Mouse (Mus musculus) intestine, embryonic 16.5 days (tissue): ENCODE measurements around the gene Pltp. TPM values are rescaled to one million over a fixed set of nuclear protein-coding genes. Genes with fewer than 3 reads are reported as not detected.
A peak's percentile ranks its signal among the peaks of the same experiment; 100 is the strongest.

ENCODE experiments used
- ATAC-seq: fragments of 200-750 bp; cut with Nextera tagmentation; 2 replicates; pipeline ENCODE4 v1.8.0; 2017; ENCODE audit warnings: moderate TSS enrichment, moderate library complexity
- H3K27ac ChIP-seq: fragments of 300-500 bp; sonication (generic); 2 replicates; pipeline ENCODE4 v1.5.1; 2014; ENCODE audit warnings: mild to moderate bottlenecking, low read length
- H3K27me3 ChIP-seq: fragments of 300-500 bp; sonication (generic); replicated peaks from 2 replicates; pipeline ENCODE4 v1.6.1; 2014; ENCODE audit warnings: low read length, control low read depth, mixed read lengths; ENCODE audit not compliant: control insufficient read depth, insufficient read depth
- H3K36me3 ChIP-seq: fragments of 300-500 bp; sonication (generic); 2 replicates; pipeline ENCODE4 v1.6.1; 2014; ENCODE audit warnings: low read length, control low read depth; ENCODE audit not compliant: control insufficient read depth, insufficient read depth
- H3K4me1 ChIP-seq: fragments of 300-500 bp; sonication (generic); 2 replicates; pipeline ENCODE4 v1.6.1; 2014; ENCODE audit warnings: low read length, control low read depth, mixed read lengths; ENCODE audit not compliant: control insufficient read depth, insufficient read depth
- H3K4me2 ChIP-seq: fragments of 300-500 bp; sonication (generic); 2 replicates; pipeline ENCODE4 v1.6.1; 2014; ENCODE audit warnings: low read depth, low read length, control low read depth
- H3K4me3 ChIP-seq: fragments of 300-500 bp; sonication (generic); 2 replicates; pipeline ENCODE4 v1.5.1; 2014; ENCODE audit warnings: mild to moderate bottlenecking, low read length
- H3K9ac ChIP-seq: fragments of 300-500 bp; sonication (generic); 2 replicates; pipeline ENCODE4 v1.6.1; 2014; ENCODE audit warnings: low read depth, low read length
- H3K9me3 ChIP-seq: fragments of 300-500 bp; sonication (generic); 2 replicates; pipeline ENCODE4 v1.6.1; 2016; ENCODE audit warnings: low read length, control low read depth; ENCODE audit not compliant: control insufficient read depth
- WGBS: fragments of 180-500 bp; shearing (Covaris S2); extraction: QIAGEN DNeasy Blood & Tissue Kit; methylation state at CpG from one replicate; pipeline ENCODE4 v1.1.7; 2014; 5-methylcytosine and 5-hydroxymethylcytosine counted together
- polyA plus RNA-seq: library from polyadenylated mRNA; unstranded; fragments of >200 nt; fragmentation: Nextera tagmentation; extraction: Ambion mirVana; gene quantifications from 2 replicates; pipeline ENCODE4 v1.2.1, GENCODE M21; 2015

The Pltp gene
- polyA plus RNA-seq: 31.4 and 31.5 TPM in 2 replicates

- peaks cover 34% of the 10 kb centered on the region for H3K4me1 ChIP-seq
- peak; percentile 38; the same call in 1 of the 2 replicates for ATAC-seq
- under 1% methylated on average over 46 of the region's 47 CpGs for whole genome bisulfite sequencing
Measured at GRCm38 (mm10) chr2:164857101-164857821, at the start of gene Pltp. Gene Pltp (minus strand): TSS chr2:164857711.

GRCm38 (mm10) chr2:164906071-164906470 lies 48.6 kb upstream of the Pltp start:
- Histone ChIP-seq H3K4me3 (no peak overlapping the region), H3K36me3 (peaks cover 55% of the 10 kb centered on the region), H3K9ac (no peak overlapping the region), H3K4me1 (peaks cover 14% of the 10 kb centered on the region), H3K4me2 (no peak overlapping the region), H3K27ac (no peak overlapping the region), H3K9me3 (peaks cover 6% of the 10 kb centered on the region), H3K27me3 (no peaks in the 10 kb centered on the region)
- ATAC-seq: no peak
- WGBS: 94% methylated on average over 4 of the region's 4 CpGs

More at GRCm38 (mm10) chr2:164857101-164857821, at the start of gene Pltp:
- Histone ChIP-seq H3K36me3 (no peaks in the 10 kb centered on the region), H3K9ac (peak within 1 kb of the TSS; percentile 72), H3K27ac (no peak within 1 kb of the TSS; the same call in 1 of the 2 replicates), H3K4me2 (peak within 1 kb of the TSS; percentile 96), H3K27me3 (peaks cover 17% of the 10 kb centered on the region), H3K9me3 (no peaks in the 10 kb centered on the region), H3K4me3 (peak within 1 kb of the TSS; percentile 57)

GRCm38 (mm10) chr2:164903496-164903895 lies 46.0 kb upstream of the Pltp start:
- Histone ChIP-seq H3K9me3 (peaks cover 6% of the 10 kb centered on the region), H3K27me3 (no peaks in the 10 kb centered on the region), H3K4me2 (no peak overlapping the region), H3K27ac (no peak overlapping the region), H3K36me3 (peaks cover 57% of the 10 kb centered on the region), H3K9ac (no peak overlapping the region), H3K4me3 (no peak overlapping the region), H3K4me1 (no peaks in the 10 kb centered on the region)
- no peak for ATAC-seq
- WGBS: 65% methylated on average over 1 of the region's 1 CpGs

GRCm38 (mm10) chr2:164901380-164901779 lies 43.9 kb upstream of the Pltp start:
- peaks cover 45% of the 10 kb centered on the region for H3K36me3 ChIP-seq
- ATAC-seq: peak; percentile 29; the same call in 1 of the 2 replicates
- H3K27ac ChIP-seq: no peak overlapping the region
- no peak overlapping the region for H3K9ac ChIP-seq
- no peak overlapping the region for H3K4me3 ChIP-seq
- H3K4me2 ChIP-seq: no peak overlapping the region
- 89% methylated on average over 13 of the region's 13 CpGs for WGBS
- peaks cover 5% of the 10 kb centered on the region for H3K9me3 ChIP-seq
- H3K4me1 ChIP-seq: no peaks in the 10 kb centered on the region
- H3K27me3 ChIP-seq: no peaks in the 10 kb centered on the region

- no peak overlapping the region for H3K9ac ChIP-seq
- no peaks in the 10 kb centered on the region for H3K27me3 ChIP-seq
- no peaks in the 10 kb centered on the region for H3K9me3 ChIP-seq
- H3K4me3 ChIP-seq: no peak overlapping the region
- H3K4me2 ChIP-seq: no peak overlapping the region
- H3K27ac ChIP-seq: no peak overlapping the region
- peaks cover 49% of the 10 kb centered on the region for H3K36me3 ChIP-seq
- no peaks in the 10 kb centered on the region for H3K4me1 ChIP-seq
- ATAC-seq: no peak
- 92% methylated on average over 16 of the region's 16 CpGs for WGBS
Measured at GRCm38 (mm10) chr2:164899723-164900459, 42.4 kb upstream of the Pltp start.

- H3K4me2 ChIP-seq: no peak overlapping the region
Measured at GRCm38 (mm10) chr2:164899034-164899433, 41.5 kb upstream of the Pltp start.

GRCm38 (mm10) chr2:164898008-164898407 lies 40.5 kb upstream of the Pltp start:
- Histone ChIP-seq H3K27me3 (no peaks in the 10 kb centered on the region), H3K4me1 (no peaks in the 10 kb centered on the region), H3K27ac (no peak overlapping the region), H3K36me3 (peaks cover 50% of the 10 kb centered on the region), H3K9me3 (no peaks in the 10 kb centered on the region), H3K4me2 (no peak overlapping the region), H3K4me3 (no peak overlapping the region), H3K9ac (no peak overlapping the region)
- WGBS: 93% methylated on average over 7 of the region's 7 CpGs
- no peak for ATAC-seq

More at GRCm38 (mm10) chr2:164899034-164899433, 41.5 kb upstream of the Pltp start:
- H3K9me3 ChIP-seq: no peaks in the 10 kb centered on the region
- no peak for ATAC-seq
- H3K27me3 ChIP-seq: no peaks in the 10 kb centered on the region
- WGBS: 90% methylated on average over 15 of the region's 15 CpGs
- H3K4me1 ChIP-seq: no peaks in the 10 kb centered on the region
- H3K9ac ChIP-seq: no peak overlapping the region
- no peak overlapping the region for H3K4me3 ChIP-seq
- H3K27ac ChIP-seq: no peak overlapping the region
- H3K36me3 ChIP-seq: peaks cover 44% of the 10 kb centered on the region

GRCm38 (mm10) chr2:164895885-164896284 lies 38.4 kb upstream of the Pltp start:
- Histone ChIP-seq H3K4me3 (no peak overlapping the region), H3K9ac (no peak overlapping the region), H3K4me1 (peaks cover 2% of the 10 kb centered on the region), H3K27ac (no peak overlapping the region), H3K27me3 (no peaks in the 10 kb centered on the region), H3K36me3 (peaks cover 55% of the 10 kb centered on the region), H3K4me2 (no peak overlapping the region), H3K9me3 (no peaks in the 10 kb centered on the region)
- ATAC-seq: no peak
- 97% methylated on average over 6 of the region's 6 CpGs for WGBS

- H3K27ac ChIP-seq: no peak overlapping the region
- no peaks in the 10 kb centered on the region for H3K27me3 ChIP-seq
- H3K9ac ChIP-seq: no peak overlapping the region
- no peak for ATAC-seq
- H3K9me3 ChIP-seq: no peaks in the 10 kb centered on the region
- H3K36me3 ChIP-seq: peaks cover 64% of the 10 kb centered on the region
- H3K4me3 ChIP-seq: no peak overlapping the region
- no peak overlapping the region for H3K4me2 ChIP-seq
- whole genome bisulfite sequencing: 67% methylated on average over 1 of the region's 1 CpGs
- H3K4me1 ChIP-seq: peaks cover 12% of the 10 kb centered on the region
Measured at GRCm38 (mm10) chr2:164894644-164895043, 37.1 kb upstream of the Pltp start.
